In the genomic region with DNA sequence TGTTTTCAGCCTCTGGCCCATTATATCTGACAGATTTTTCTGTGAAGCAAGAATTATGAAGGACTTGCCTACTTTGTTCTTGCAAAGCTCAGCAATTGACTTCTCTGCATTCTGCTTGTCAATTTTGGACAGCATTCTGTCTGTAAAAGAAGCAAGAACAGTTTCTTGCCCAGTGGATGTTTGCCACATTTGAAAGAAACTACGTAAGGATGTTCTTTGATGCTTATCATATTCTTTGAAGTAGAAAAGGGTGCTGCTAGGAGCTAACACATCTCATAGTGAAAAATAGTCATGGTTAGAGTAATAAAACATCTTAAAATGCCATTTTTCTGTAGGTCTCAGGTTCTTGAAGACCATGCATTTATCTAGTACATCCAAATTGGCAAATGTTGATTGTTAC, we compare ENCODE assay signal across 20 mouse cellular contexts. TPM values are rescaled to one million over a fixed set of nuclear protein-coding genes. Genes with fewer than 3 reads are reported as not detected.
DNase-seq lines count a peak whose midpoint lies in the region; ATAC-seq lines count a peak whose summit lies in the region.
"Had no signal": no experiment of that assay in that cellular context is flagged by ENCODE, and none has a peak within 500 bp of the region (broad histone marks: within the 10 kb centered on the region; RNA-seq: fewer than 3 reads in every experiment).

No protein-coding gene starts in this region.

- DNase-seq in CD4-positive helper T cell, adult 2 months (ENCODE audit: low read depth, low spot score), result peak; percentile 44
- peak; percentile 27 for DNase-seq in induced T-regulatory cell, adult 2 months (ENCODE audit: low read depth)
- no peak for DNase-seq in gastrocnemius, adult 18-20 months (ENCODE audit: low spot score)
- DNase-seq in frontal cortex, postnatal 10 days (ENCODE audit: low spot score in 2 of 2), result no peak
- DNase-seq in retina, embryonic 14.5 days (ENCODE audit: low spot score), result no peak
- DNase-seq: adrenal gland, adult 2 months; adrenal gland, postnatal 14 days; B cell, adult 2 months; cerebellum, adult 11-12 months; cerebellum, adult 8-10 months; cerebellum, postnatal 10 days; cerebellum, postnatal 36 days; embryo, embryonic 11 days; gastrocnemius, adult 2 months; gastrocnemius, postnatal 14 days; heart, adult 11 months had no signal

- peak; percentile 87 for ATAC-seq in CD4-positive, CD25-positive, alpha-beta regulatory T cell, adult 4 months
- ATAC-seq: forebrain, embryonic 15.5 days; intestine, postnatal 0 days; Patski had no signal

RNA-seq across cellular contexts. Expression of gene Rgs2, which starts 10.9 kb away (rescaled TPM):
- 10 to 100 TPM; 32.3 to 41.6 TPM for polyA plus RNA-seq in CD4-positive, CD25-positive, alpha-beta regulatory T cell, adult 4 months (2017; shearing (Covaris generic))
- 1 to 10 TPM; 4.4 to 9.9 TPM for total RNA-seq in gastrocnemius, adult 18-20 months (2021)

Comparison
In these comparisons a context has a peak if more than half of its experiments do, and no peak if none do; other contexts are left out.
1. DNase-seq: peak in CD4-positive helper T cell, adult 2 months (single experiment) and induced T-regulatory cell, adult 2 months (single experiment); none in gastrocnemius, adult 18-20 months (single experiment), frontal cortex, postnatal 10 days (0 of 2) and retina, embryonic 14.5 days (single experiment).